Mouse (Mus musculus) MEL (cell line): ENCODE data around the gene 9530003J23Rik. TPM values are rescaled to one million over a fixed set of nuclear protein-coding genes. Genes with fewer than 3 reads are reported as not detected.

Source experiments
- DNase-seq: peaks from one replicate; pipeline ENCODE4 v3.0.0; 2011; ENCODE audit warnings: low read depth, low spot score
- H3K27ac ChIP-seq: 2 replicates; pipeline ENCODE4 v1.5.1; 2012; ENCODE audit warnings: low read depth, mild to moderate bottlenecking, control low read depth, low read length, moderate library complexity; ENCODE audit not compliant: control insufficient read depth
- H3K27me3 ChIP-seq, 2 experiments: fragments of 150-350 bp in 1 of 2; sonication (generic) in 1 of 2; 2 replicates each; pipeline ENCODE4 v1.6.1; 2012; ENCODE audit warnings: low read length in 2 of 2, mild to moderate bottlenecking in 2 of 2, improper control_type of control experiment in 1 of 2, moderate library complexity in 1 of 2; ENCODE audit not compliant: insufficient read depth in 2 of 2, control insufficient read depth in 1 of 2
- H3K36me3 ChIP-seq, 2 experiments: 2 replicates each; pipeline ENCODE4 v1.6.1; 2012 to 2014; ENCODE audit warnings: low read length in 2 of 2, improper control_type of control experiment in 1 of 2, inconsistent platforms in 1 of 2, mild to moderate bottlenecking in 1 of 2; ENCODE audit not compliant: insufficient read depth in 2 of 2, control insufficient read depth in 1 of 2
- H3K4me1 ChIP-seq, 2 experiments: fragments of 150-350 bp in 1 of 2; sonication (generic) in 1 of 2; 2 replicates each; pipeline ENCODE4 v1.6.1; 2012; ENCODE audit warnings: low read length in 2 of 2, improper control_type of control experiment in 1 of 2, mild to moderate bottlenecking in 1 of 2; ENCODE audit not compliant: insufficient read depth in 2 of 2, control insufficient read depth in 1 of 2
- H3K4me3 ChIP-seq, 2 experiments: fragments of 150-350 bp in 1 of 2; sonication (generic) in 1 of 2; 2 replicates each; pipeline ENCODE4 v1.5.1; 2012; ENCODE audit warnings: low read depth in 2 of 2, low read length in 2 of 2, mild to moderate bottlenecking in 2 of 2, moderate library complexity in 2 of 2, control low read depth in 1 of 2, improper control_type of control experiment in 1 of 2; ENCODE audit not compliant: control insufficient read depth in 1 of 2, insufficient read depth in 1 of 2
- H3K79me2 ChIP-seq: 2 replicates; pipeline ENCODE4 v1.6.1; 2012; ENCODE audit warnings: mild to moderate bottlenecking, low read length, moderate library complexity; ENCODE audit not compliant: control insufficient read depth, poor library complexity, insufficient read depth
- H3K9ac ChIP-seq: 2 replicates; pipeline ENCODE4 v1.6.1; 2012; ENCODE audit warnings: low read depth, mild to moderate bottlenecking, control low read depth, low read length, moderate library complexity; ENCODE audit not compliant: control insufficient read depth, poor library complexity, severe bottlenecking
- H3K9me3 ChIP-seq: fragments of 150-350 bp; sonication (generic); replicated peaks from 2 replicates; pipeline ENCODE4 v1.6.1; 2012; ENCODE audit warnings: mild to moderate bottlenecking, low read length, improper control_type of control experiment, moderate library complexity; ENCODE audit not compliant: insufficient read depth
- BHLHE40 ChIP-seq: IDR thresholded peaks from 2 replicates; pipeline ENCODE4 v1.6.1; 2012; ENCODE audit warnings: low read depth, mild to moderate bottlenecking, inconsistent platforms, low read length, improper control_type of control experiment, borderline replicate concordance
- CTCF ChIP-seq, 3 experiments: IDR thresholded peaks in 2 of 3; conservative IDR thresholded peaks in 1 of 3; 2 replicates each; pipeline ENCODE4 v1.5.1; 2011 to 2012; ENCODE audit warnings: low read length in 3 of 3, low read depth in 2 of 3, mild to moderate bottlenecking in 2 of 3, improper control_type of control experiment in 1 of 3, inconsistent platforms in 1 of 3, mixed read lengths in 1 of 3, moderate library complexity in 1 of 3; ENCODE audit not compliant: control insufficient read depth in 1 of 3, insufficient read depth in 1 of 3, poor library complexity in 1 of 3, severe bottlenecking in 1 of 3
- E2F4 ChIP-seq: IDR thresholded peaks from 2 replicates; pipeline ENCODE4 v1.6.1; 2011; ENCODE audit warnings: low read depth, low read length, improper control_type of control experiment, borderline replicate concordance
- ELF1 ChIP-seq: IDR thresholded peaks from 2 replicates; pipeline ENCODE4 v1.6.1; 2014; ENCODE audit warnings: low read depth, mild to moderate bottlenecking, inconsistent platforms, low read length, improper control_type of control experiment, moderate library complexity
- EP300 ChIP-seq, 2 experiments: IDR thresholded peaks; 2 replicates each; pipeline ENCODE4 v1.6.1; 2011; ENCODE audit warnings: improper control_type of control experiment in 2 of 2, low read length in 2 of 2, low read depth in 1 of 2, mild to moderate bottlenecking in 1 of 2
- HCFC1 ChIP-seq: IDR thresholded peaks from 2 replicates; pipeline ENCODE4 v1.6.1; 2012; ENCODE audit warnings: low read depth, mild to moderate bottlenecking, inconsistent platforms, low read length, improper control_type of control experiment, moderate library complexity
- JUND ChIP-seq: IDR thresholded peaks from 2 replicates; pipeline ENCODE4 v1.6.1; 2011; ENCODE audit warnings: low read depth, mild to moderate bottlenecking, improper control_type of control experiment, low read length
- KAT2A ChIP-seq: conservative IDR thresholded peaks from 2 replicates; pipeline ENCODE4 v1.6.1; 2012; ENCODE audit warnings: low read depth, low read length, improper control_type of control experiment, inconsistent platforms
- MYB ChIP-seq: IDR thresholded peaks from 2 replicates; pipeline ENCODE4 v1.6.1; 2011; ENCODE audit warnings: mild to moderate bottlenecking, low read depth, low read length, improper control_type of control experiment
- MYC ChIP-seq: IDR thresholded peaks from 2 replicates; pipeline ENCODE4 v1.6.1; 2011; ENCODE audit warnings: low read depth, mild to moderate bottlenecking, low read length, improper control_type of control experiment, moderate library complexity
- NELFE ChIP-seq: IDR thresholded peaks from 2 replicates; pipeline ENCODE4 v1.6.1; 2011; ENCODE audit warnings: low read depth, low read length, improper control_type of control experiment
- NRF1 ChIP-seq: IDR thresholded peaks from 2 replicates; pipeline ENCODE4 v1.6.1; 2014; ENCODE audit warnings: low read depth, mild to moderate bottlenecking, inconsistent platforms, low read length, improper control_type of control experiment, moderate library complexity; ENCODE audit not compliant: poor library complexity, insufficient read depth, severe bottlenecking
- POLR2A ChIP-seq, 2 experiments: IDR thresholded peaks; 2 replicates each; pipeline ENCODE4 v1.6.1; 2011 to 2012; ENCODE audit warnings: low read length in 2 of 2, mild to moderate bottlenecking in 2 of 2, control low read depth in 1 of 2, improper control_type of control experiment in 1 of 2, low read depth in 1 of 2, moderate library complexity in 1 of 2; ENCODE audit not compliant: control insufficient read depth in 1 of 2, insufficient read depth in 1 of 2, poor library complexity in 1 of 2
- POLR2AphosphoS5 ChIP-seq: IDR thresholded peaks from 2 replicates; pipeline ENCODE4 v1.6.1; 2012; ENCODE audit warnings: low read depth, borderline replicate concordance, mild to moderate bottlenecking, inconsistent platforms, low read length, moderate library complexity, mixed read lengths
- RAD21 ChIP-seq: IDR thresholded peaks from 2 replicates; pipeline ENCODE4 v1.6.1; 2011; ENCODE audit warnings: mild to moderate bottlenecking, low read depth, low read length, improper control_type of control experiment
- SIN3A ChIP-seq: IDR thresholded peaks from 2 replicates; pipeline ENCODE4 v1.6.1; 2012; ENCODE audit warnings: low read length, improper control_type of control experiment, inconsistent platforms
- SMC3 ChIP-seq: IDR thresholded peaks from 2 replicates; pipeline ENCODE4 v1.6.1; 2011; ENCODE audit warnings: low read depth, low read length, improper control_type of control experiment
- TCF12 ChIP-seq: IDR thresholded peaks from 2 replicates; pipeline ENCODE4 v1.6.1; 2014; ENCODE audit warnings: low read depth, mild to moderate bottlenecking, inconsistent platforms, low read length, improper control_type of control experiment, moderate library complexity
- UBTF ChIP-seq: IDR thresholded peaks from 2 replicates; pipeline ENCODE4 v1.6.1; 2012; ENCODE audit warnings: low read depth, mild to moderate bottlenecking, inconsistent platforms, low read length, improper control_type of control experiment, moderate library complexity, borderline replicate concordance; ENCODE audit not compliant: insufficient read depth
- ZKSCAN1 ChIP-seq: IDR thresholded peaks from 2 replicates; pipeline ENCODE4 v1.6.1; 2012; ENCODE audit warnings: low read depth, mild to moderate bottlenecking, inconsistent platforms, low read length, improper control_type of control experiment, moderate library complexity
- ZMIZ1 ChIP-seq: IDR thresholded peaks from 2 replicates; pipeline ENCODE4 v1.6.1; 2012; ENCODE audit warnings: low read depth, mild to moderate bottlenecking, inconsistent platforms, low read length, improper control_type of control experiment, moderate library complexity
- polyA plus RNA-seq, 2 experiments: library from polyadenylated mRNA; stranded (reverse) in 1 of 2; unstranded in 1 of 2; fragments of >175 nt in 1 of 2; fragments of >200 nt in 1 of 2; gene quantifications; 2 replicates each; pipeline versions ENCODE4 v1.2.1 to v1.2.4; 2012; ENCODE audit warnings: low replicate concordance in 2 of 2, low read depth in 1 of 2; ENCODE audit not compliant: insufficient read length in 2 of 2, insufficient read depth in 1 of 2, missing spikeins in 1 of 2
- total RNA-seq: library from RNA; depleted of rRNA; stranded (reverse); fragments of 300-350 nt; gene quantifications from 2 replicates; pipeline ENCODE4 v1.2.3, GENCODE M21; 2012

The 9530003J23Rik gene
- total and polyA plus RNA-seq, 3 experiments: not detected

DNA sequence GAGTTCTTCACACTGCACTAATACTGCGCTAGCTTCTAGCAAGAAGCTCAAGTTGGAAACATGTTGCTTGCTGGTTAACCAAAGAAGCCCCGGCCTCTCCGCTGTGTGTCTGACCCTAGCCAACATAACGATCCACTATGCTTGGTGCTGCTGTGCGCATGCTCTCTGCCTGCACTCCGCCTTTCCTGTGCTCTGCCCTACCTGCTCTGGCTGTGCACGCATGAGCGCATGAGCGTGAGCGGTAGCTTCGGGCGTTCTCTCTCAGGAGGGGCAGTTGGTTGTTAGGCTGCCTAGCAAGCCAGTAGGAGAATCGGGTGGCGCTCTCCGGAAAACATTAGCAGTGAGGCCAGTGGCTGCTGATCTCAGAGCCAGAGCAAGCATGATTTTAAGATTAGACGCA, 8.7 kb downstream of the 9530003J23Rik start:
- no peak overlapping the region for H3K4me3 ChIP-seq
- no peak overlapping the region for H3K9ac ChIP-seq
- no peak for DNase-seq

DNA sequence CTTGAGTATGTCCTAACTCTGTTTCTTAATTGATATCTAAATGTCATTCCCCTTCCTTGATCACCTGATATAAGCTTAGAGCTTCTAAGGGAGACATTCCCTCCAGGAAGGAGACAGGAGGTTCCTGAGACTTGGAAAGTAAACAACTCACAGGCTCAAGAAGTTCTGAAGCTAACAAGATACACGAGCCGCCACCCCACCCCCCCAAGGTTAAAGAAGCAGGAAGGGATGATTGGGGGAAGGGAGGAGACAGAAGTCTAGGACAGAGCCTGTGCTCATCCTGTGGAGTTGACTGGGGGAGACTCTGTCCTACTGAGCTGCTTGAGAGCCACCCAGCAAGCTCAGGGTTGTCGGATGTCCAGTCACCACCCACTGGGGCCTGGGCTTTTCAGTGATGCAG, 12.5 kb downstream of the 9530003J23Rik start:
- no peak overlapping the region for H3K4me3 ChIP-seq
- DNase-seq: no peak
- H3K4me1 ChIP-seq: peaks cover 0 to 5% of the 10 kb centered on the region in 2 experiments; a peak in 1 of 4 replicates
- no peaks in the 10 kb centered on the region for H3K9me3 ChIP-seq
- TF ChIP-seq JUND: no peak
- TF ChIP-seq NELFE: no peak
- no peak for TF ChIP-seq ELF1
- no peak for TF ChIP-seq KAT2A
- TF ChIP-seq, all 39 proteins: peak for 0
- Histone ChIP-seq H3K9ac (no peak overlapping the region), H3K27me3 (peaks cover 2 to 4% of the 10 kb centered on the region in 2 experiments; a peak in 3 of 4 replicates), H3K36me3 (peaks cover 0 to 6% of the 10 kb centered on the region in 2 experiments; a peak in 2 of 4 replicates), H3K27ac (no peak overlapping the region), H3K79me2 (peaks cover 14% of the 10 kb centered on the region)

More for the DNA sequence above, 8.7 kb downstream of the 9530003J23Rik start:
- Histone ChIP-seq H3K36me3 (peaks cover 0 to 2% of the 10 kb centered on the region in 2 experiments; a peak in 1 of 4 replicates), H3K4me1 (0 out of 4 replicates have a peak, but pooled peaks cover 0 to 5% of the 10 kb centered on the region in 2 experiments), H3K79me2 (no peaks in the 10 kb centered on the region), H3K9me3 (no peaks in the 10 kb centered on the region), H3K27ac (no peak overlapping the region), H3K27me3 (peaks cover 2 to 5% of the 10 kb centered on the region in 2 experiments; a peak in 3 of 4 replicates)
- TF ChIP-seq MYC (no peak), MYB (no peak), EP300 (IDR thresholded peaks at IDR 0.05; ENCODE audit: low read depth in 1 of 2, low read length in 2 of 2) (no peak), NELFE (no peak), E2F4 (no peak), ZKSCAN1 (no peak), NRF1 (no peak), UBTF (no peak), POLR2AphosphoS5 (no peak), HCFC1 (no peak)
- TF ChIP-seq, all 39 proteins: peak for 0

DNA sequence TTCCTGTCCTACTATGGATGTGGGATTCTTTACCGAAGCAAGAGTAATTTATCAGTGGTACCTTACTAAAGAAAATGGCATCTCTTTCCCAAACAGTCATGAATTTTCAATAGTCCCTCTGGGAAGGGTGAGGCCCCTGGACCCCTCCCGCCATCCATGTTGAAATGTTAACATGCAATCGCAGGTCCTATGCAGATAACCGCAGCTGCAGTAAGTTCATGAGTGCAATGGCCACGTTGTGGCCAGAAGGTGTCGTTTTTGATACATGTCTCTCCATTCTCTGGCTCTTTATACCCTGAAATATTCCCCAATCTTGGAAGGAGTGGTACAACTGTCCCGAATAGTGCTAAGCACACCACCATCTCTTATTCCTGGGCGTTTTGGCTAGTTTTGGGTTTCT, 13.4 kb downstream of the 9530003J23Rik start:
- Histone ChIP-seq H3K36me3 (peaks cover 0 to 6% of the 10 kb centered on the region in 2 experiments; a peak in 2 of 4 replicates), H3K9me3 (no peaks in the 10 kb centered on the region), H3K9ac (peak overlapping the region; percentile 93), H3K79me2 (peaks cover 14% of the 10 kb centered on the region), H3K27me3 (peaks cover 0 to 2% of the 10 kb centered on the region in 2 experiments; a peak in 2 of 4 replicates), H3K27ac (peak overlapping the region; percentile 93), H3K4me1 (peaks cover 0 to 5% of the 10 kb centered on the region in 2 experiments; a peak in 1 of 4 replicates), H3K4me3 (peak overlapping the region; percentile 65 to 74)
- TF ChIP-seq CTCF (IDR thresholded peaks at IDR 0.05 in 2 of 3, conservative IDR thresholded peaks at IDR 0.05 in 1 of 3; ENCODE audit: control insufficient read depth in 1 of 3, insufficient read depth in 1 of 3, low read depth in 2 of 3, low read length in 3 of 3, poor library complexity in 1 of 3, severe bottlenecking in 1 of 3): peak; percentile 31 to 51 (median 39); a peak in 3 of 6 replicates
- TF ChIP-seq POLR2A (IDR thresholded peaks at IDR 0.05; ENCODE audit: control insufficient read depth in 1 of 2, insufficient read depth in 1 of 2, low read depth in 1 of 2, low read length in 2 of 2, poor library complexity in 1 of 2): no peak
- TF ChIP-seq HCFC1: no peak
- no peak for TF ChIP-seq ZKSCAN1
- peak; percentile 38 for TF ChIP-seq RAD21
- no peak for TF ChIP-seq TCF12
- TF ChIP-seq SIN3A: no peak
- TF ChIP-seq NELFE: no peak
- TF ChIP-seq ZMIZ1: no peak
- TF ChIP-seq SMC3: peak; percentile 53
- TF ChIP-seq BHLHE40: no peak
- no peak for TF ChIP-seq NRF1
- DNase-seq: peak; percentile 49
